Mouse (Mus musculus): Measurements from ENCODE around the gene Pgs1.

The Pgs1 gene

GRCm38 (mm10) chr11:117963091-117963793 lies 22.9 kb upstream of the Pgs1 start:
- peak; percentile 71 for ATAC-seq (ENCODE audit: low TSS enrichment)

DNA sequence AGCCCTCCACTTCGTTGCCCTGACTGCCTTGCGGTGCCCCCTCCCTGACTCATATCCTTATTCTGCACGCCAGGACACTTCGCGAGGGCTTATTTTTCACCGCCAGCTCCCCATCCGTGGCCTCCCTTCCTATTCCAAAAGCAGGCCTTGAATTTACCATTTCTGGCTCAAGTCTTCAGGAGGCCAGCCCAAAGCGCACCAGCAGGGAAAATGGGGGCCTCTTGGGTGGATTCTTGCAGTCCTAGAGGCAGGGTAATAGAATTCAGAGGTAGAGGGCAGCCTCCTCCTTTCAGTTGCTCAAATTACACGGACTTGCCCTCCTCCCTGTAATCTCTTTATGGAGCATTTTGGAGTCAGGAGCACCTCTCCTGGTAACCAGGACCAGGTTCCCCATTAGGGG lies 22.2 kb upstream of the Pgs1 start:
- no peak for ATAC-seq (ENCODE audit: low TSS enrichment)

GRCm38 (mm10) chr11:117964294-117964693 lies 21.8 kb upstream of the Pgs1 start:
- no peak for ATAC-seq (ENCODE audit: low TSS enrichment)

DNA sequence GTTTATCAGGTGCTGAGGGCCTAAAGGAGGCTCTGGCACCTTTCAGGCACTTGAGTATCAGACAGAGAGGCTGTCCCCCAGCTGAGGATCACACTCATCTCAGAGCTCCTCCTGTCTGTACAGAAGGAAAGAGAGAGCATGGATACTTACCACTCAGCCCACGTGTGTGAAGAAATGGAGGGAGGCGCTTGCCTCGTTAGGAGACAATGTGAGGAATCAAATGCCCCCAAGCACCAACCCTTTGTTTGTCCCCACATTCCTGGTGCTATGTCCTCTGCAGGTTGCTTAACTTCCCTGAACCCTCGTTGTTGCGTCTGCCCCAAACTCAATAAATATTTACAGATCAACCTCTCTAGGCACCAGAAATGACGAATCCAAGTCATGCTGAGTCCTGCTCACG lies 21.0 kb upstream of the Pgs1 start:
- ATAC-seq (ENCODE audit: low TSS enrichment) = no peak

DNA sequence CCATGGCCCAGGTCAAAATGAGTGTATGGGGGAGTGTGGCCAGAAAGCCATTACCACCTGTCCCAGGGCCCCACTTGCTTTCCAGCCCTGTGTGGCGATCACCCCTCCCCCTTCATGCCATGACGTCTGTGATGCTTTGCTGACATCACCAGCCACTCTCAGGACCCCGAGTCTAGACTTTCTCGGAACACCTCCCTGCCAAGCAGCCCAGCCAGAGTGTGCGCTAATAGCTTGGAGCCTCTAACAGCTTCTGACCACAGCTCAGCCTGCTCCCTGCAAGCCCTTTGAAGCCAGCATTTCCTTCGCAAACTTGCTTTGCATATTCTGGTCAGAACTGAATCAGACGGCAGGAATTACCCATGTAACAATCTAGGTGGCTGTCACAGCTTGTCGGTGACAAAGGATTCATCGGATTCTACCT lies 20.5 kb upstream of the Pgs1 start:
- ATAC-seq (ENCODE audit: low TSS enrichment) = no peak

- ATAC-seq (ENCODE audit: low TSS enrichment) = no peak
Measured at GRCm38 (mm10) chr11:117966506-117967100, 19.5 kb upstream of the Pgs1 start.

- ATAC-seq (ENCODE audit: low TSS enrichment) = no peak
Measured at GRCm38 (mm10) chr11:117967249-117968015, 18.7 kb upstream of the Pgs1 start.

DNA sequence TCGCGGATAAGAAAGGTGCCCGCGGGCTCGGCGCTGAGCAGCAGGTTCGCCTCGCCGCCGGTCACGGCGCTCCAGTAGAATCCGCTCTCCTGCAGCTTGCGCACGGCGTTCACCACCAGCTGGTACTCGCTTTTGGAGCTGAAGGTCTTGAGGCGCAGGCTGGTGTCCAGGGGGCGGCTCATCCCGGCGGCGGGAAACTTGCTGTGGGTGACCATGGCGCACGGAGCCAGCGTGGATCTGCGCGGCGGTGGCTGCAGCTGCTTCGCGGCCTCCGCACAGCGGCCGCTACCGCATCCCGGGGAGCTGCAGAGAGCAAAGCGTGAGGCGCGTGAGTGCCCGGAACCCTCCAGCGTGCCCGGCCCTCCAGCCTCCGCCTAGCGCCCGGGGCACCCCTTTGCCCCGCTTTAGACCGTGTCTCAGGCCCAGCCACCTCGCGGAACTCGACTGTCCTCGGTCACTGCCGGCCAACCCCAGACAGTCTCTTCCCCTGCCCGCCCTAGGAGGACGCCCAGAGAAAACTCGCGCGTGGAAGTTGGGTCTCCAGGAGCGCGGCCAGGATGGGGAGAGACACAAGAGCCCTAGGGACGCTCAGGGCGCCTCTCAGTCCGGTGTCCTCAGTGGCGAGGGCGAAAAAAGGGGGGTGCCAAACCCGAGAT lies 17.9 kb upstream of the Pgs1 start:
- ATAC-seq (ENCODE audit: low TSS enrichment) = no peak

- ATAC-seq (ENCODE audit: low TSS enrichment) = no peak
Measured at GRCm38 (mm10) chr11:117968716-117969099, 17.4 kb upstream of the Pgs1 start.

DNA sequence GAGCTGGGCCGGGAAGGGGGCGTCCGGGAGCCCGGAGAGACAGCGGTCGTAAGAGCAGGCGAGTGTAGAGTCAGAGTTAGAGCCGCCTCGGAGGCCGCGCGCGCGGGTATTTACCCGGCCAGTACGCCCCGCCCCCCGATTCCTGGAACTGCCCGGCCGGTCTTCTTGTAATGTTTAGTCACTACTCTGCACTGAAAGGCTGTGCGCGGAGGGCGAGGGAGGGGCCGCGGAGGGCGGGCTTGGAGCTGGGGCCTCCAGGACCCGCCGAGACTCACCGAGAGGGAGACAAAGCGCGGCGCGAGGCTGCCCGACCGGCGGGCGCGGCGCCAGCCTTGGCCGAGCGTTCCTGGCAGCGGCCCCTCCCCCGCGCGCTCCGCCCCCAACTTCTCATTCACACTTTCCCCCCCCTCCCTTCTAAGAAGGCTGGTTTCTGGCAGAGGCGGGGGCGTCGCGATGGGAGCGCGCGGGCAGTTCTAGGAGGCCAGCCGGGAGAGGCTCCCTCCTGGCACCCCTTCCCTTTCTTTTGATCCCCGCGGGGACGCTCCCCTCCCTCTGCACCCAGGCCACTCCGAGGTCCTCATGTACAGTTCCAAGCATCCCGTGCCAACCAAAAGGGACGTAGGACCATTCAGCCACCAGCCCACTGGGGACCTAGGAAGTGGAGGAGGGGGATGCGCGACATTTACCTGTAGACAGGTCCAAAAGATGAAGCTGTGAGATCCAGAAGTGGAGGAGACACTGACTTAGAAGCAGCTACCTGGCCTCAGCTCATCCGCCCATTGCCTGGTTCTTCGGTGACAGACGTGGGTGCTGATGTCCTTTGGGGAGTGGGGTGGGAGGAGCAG lies 16.8 kb upstream of the Pgs1 start:
- peak; percentile 24; the same call in 1 of the 2 replicates for ATAC-seq (ENCODE audit: low TSS enrichment)

DNA sequence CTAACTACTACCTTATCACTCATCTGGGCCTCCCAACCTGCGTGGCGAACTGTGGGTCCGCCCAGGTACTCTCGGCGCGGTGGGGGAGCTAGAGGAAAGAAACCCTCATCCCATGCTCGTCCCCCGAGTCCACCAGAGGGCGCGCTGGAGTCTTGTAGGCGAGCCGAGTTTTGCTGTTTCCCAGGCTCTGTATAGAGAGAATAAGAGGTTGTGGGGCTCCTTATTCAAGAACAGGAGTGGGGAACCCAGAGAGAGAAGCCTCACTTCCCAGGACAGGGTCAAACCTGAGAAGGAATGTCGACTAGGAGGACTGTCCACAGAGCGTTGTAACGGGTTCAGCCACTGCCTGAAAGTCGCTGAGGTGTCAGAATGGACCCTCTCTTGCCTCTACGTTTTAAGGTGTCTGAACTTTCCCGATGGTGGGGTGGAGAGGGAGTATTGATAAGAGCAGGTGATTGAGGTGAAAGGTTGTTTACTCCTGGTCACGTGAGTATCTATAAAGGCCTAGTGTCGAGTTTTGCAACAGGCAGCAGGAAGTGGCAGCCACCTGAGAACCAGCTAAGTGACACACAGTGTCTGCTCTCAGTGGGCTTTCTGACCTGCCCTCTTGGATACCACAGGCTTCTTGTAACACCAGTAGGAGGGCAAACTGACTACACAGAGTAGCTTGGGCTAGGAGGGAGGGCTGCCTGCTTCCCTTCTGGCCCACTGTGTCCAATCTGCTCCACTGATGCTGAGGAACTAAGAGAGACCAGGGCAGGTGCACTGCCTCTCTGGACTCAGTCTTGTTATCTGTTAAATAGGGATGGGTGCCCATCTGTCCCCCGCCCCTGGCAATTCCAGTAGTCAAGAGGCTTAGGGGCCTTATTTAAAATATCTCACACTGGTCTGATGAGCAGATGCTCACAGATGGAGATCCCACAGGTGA lies 15.9 kb upstream of the Pgs1 start, which contains the start of gene Socs3:
Socs3 (minus strand) TSS at position 103 of the 928 bp plus-strand sequence.
- peak; percentile 55 for ATAC-seq (ENCODE audit: low TSS enrichment)

- ATAC-seq (ENCODE audit: low TSS enrichment) = no peak
Measured at GRCm38 (mm10) chr11:117971100-117971499, 15.0 kb upstream of the Pgs1 start.

- no peak for ATAC-seq (ENCODE audit: low TSS enrichment)
Measured at GRCm38 (mm10) chr11:117971646-117972242, 14.3 kb upstream of the Pgs1 start.

DNA sequence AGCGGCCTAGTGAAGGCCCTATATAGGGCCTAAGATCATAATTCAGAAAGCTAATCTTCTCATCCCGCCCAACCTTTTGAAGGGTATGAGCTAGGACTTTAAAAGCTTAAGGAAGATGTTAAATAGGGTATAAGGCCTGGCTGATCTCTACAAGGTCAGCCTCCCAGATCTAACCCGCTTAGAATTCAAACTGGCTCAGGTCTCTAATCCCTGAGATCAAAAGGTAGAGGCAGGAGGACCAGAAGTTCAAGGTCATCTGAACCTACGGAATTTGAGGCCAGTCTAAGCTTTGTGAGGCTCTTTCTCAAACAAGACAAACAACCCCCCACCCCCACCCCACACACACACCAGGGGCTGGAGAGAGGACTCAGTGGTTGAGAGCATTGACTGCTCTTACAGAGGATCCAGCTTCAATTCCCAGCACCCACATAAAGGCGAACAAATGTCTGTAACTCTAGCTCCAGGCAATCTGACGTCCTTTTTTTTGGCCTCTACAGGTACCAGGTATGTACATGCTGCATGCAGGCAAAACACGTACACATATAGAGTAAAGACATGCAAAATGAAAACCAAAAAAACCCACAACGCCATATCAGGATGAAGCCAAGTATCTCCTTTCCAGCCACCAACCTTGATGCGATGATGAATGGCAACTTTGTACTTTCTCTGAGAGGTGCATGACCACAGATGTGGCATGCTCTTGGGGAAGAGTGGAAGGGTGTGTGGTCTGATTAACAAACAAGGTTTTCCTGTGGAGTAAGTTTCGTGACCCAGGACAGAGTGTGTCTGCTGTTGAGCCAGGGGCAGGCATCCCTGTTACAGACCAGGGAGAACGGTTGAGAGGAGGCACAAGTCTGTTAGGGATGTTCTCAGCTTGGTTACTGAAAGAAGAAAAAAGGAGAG lies 13.2 kb upstream of the Pgs1 start:
- no peak for ATAC-seq (ENCODE audit: low TSS enrichment)

DNA sequence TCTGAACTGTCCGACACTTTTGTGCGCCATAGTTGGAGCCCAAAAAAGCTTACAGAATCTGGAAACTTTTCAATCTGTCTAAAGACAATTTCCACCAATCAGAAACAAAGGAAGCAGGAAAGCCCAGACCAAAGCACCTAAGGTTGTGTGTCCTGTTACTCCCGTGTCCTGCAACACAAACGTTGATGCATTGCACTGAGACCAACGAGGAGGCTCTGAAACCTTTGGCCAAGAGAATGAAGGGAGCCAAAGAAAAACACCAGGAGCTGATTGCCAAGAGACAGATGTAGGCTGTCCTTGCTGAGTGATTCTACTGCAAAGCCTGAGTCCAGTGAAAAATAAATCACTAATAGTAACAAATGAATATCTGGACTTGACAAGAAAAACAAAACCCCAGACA lies 12.5 kb upstream of the Pgs1 start:
- no peak for ATAC-seq (ENCODE audit: low TSS enrichment)

DNA sequence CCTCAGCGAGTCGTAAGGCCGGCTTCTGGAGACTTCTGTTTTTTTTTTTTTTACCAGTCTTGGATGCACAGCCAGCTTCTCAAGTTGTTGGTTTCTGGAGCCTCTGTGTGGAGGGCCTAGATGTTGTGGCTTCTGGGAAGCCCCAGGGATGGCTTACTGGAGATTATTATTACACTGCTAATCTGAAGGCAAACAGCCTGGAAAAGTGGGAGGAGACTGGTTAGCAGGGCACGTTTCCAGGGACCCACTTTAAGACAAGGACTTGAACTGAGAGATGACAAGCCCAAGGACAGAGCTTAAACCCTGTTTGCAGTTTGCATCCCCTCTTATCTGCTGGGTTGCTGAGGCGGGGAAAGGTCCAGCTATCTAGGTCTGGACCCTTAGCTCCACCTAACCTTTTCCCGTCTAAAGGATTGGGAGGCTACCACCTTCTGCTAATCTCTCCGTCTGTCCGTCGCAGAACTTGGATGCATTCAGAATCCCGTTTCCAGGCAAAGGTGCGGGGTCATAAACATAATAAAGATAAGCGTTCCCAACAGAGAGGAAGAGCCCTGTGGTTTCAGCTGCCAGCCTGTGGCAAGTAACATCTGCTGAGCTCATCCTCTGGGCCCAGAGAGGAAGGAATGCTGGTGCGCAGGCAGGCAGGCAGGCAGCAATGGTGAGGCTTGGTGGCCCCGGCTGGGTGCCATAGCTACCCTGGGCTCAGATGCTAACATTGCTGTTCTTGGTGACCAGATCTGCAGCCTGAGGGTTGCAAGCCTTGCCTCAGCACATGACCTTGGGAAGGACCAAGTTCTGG lies 11.6 kb upstream of the Pgs1 start:
- ATAC-seq (ENCODE audit: low TSS enrichment) = no peak

- no peak for ATAC-seq (ENCODE audit: low TSS enrichment)
Measured at GRCm38 (mm10) chr11:117975211-117975967, 10.7 kb upstream of the Pgs1 start.
